Mouse (Mus musculus) thymus, adult 2 months (tissue): ENCODE results near the gene Rps3.

Experiments used
- CTCF ChIP-seq: fragments of 200-500 bp; IDR thresholded peaks from 2 replicates; pipeline ENCODE4 v1.5.1; 2012; ENCODE audit warnings: mild to moderate bottlenecking, control low read depth, low read length, moderate library complexity, borderline replicate concordance; ENCODE audit not compliant: control insufficient read depth, poor library complexity, insufficient read depth; ENCODE audit errors: extremely low read depth
- POLR2A ChIP-seq: fragments of 200-500 bp; IDR thresholded peaks from 2 replicates; pipeline ENCODE4 v1.6.1; 2012; ENCODE audit warnings: mild to moderate bottlenecking, low read length, control low read depth, moderate library complexity; ENCODE audit not compliant: control insufficient read depth, poor library complexity, insufficient read depth; ENCODE audit errors: extremely low read depth

DNA sequence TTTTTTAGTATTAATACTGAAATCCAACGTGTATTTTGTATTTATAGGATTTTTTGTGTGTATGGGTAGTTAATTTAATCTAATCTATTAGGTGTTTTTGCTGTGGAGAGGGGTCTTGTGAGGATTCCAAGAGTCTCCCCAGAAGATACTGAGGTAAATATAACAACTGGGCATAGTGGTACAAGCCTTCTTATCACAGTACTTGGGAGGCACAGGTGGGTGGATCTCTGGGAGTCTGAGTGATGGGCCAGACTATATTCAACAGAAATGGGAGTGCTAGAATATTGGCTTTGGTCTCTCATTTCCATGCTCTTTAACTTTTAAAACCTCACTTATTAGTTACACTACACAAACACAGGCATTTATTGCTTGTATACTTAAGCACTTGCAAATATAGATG lies 17.6 kb upstream of the Rps3 start:
- TF ChIP-seq POLR2A = no peak
- no peak for TF ChIP-seq CTCF
